Mouse (Mus musculus): ENCODE measurements around the gene Vmn1r151. TPM values are rescaled to one million over a fixed set of nuclear protein-coding genes. Genes with fewer than 3 reads are reported as not detected.

Vmn1r151 gene
- not detected for polyA plus RNA-seq (2017; shearing (Covaris generic))

DNA sequence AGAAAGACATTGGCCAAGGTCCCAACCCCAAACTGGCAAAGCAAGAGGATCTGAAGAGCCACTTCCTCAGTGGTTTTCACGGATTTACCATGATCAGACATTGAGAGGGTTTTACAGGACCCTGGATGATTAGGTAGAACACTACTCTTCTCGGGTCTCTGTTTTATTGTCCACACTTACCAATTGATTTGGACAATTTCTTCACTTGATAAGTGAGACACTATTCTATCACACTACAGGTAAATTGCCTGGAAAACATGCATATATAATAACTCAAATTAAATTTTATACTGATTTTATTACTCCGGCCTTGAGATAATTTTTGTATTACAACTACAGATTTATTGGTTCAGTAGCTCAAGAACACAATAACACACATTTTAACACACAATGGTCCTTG, at the start of gene Vmn1r151:
Vmn1r151 (minus strand) TSS at position 101 of the 400 bp plus-strand sequence.

DNA sequence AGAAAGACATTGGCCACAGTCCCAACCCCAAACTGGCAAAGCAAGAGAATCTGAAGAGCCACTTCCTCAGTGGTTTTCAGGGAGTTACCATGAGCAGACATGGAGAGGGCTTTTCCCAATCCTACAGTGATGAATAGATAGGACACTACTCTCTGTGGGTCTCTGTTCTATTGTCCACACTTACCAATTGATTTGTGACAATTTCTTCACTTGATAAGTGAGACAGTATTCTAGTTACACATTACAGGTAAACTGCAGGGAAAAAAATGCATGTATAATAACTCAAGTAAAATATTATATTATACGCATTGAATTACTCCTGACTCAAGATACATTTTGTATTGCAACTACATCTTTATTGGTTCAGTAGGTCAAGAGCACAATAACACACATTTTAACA, 35.3 kb upstream of the Vmn1r151 start, which contains the start of gene Gm8677:
Gm8677 (minus strand) TSS at position 101 of the 400 bp plus-strand sequence.

GRCm38 (mm10) chr7:22522667-22523066, 23.2 kb upstream of the Vmn1r151 start, which contains the start of gene Vmn1r152:
Gene Vmn1r152, plus strand, starts transcription at chr7:22522967.

GRCm38 (mm10) chr7:22463975-22464374, 35.5 kb downstream of the Vmn1r151 start, which contains the start of gene Gm10665:
Gene Gm10665, minus strand, starts transcription at chr7:22464075.

Other genes starting within 250 kb of the Vmn1r151 start
- gene Gm4187, start 170.0 kb downstream of the Vmn1r151 start, polyA plus RNA-seq (2017; shearing (Covaris generic)), result not detected
- not detected for gene Gm8660, start 128.6 kb downstream of the Vmn1r151 start, polyA plus RNA-seq (2017; shearing (Covaris generic))
- gene Vmn1r148, start 86.1 kb downstream of the Vmn1r151 start, polyA plus RNA-seq (2017; shearing (Covaris generic)), result not detected
- not detected for gene Vmn1r149, start 61.4 kb downstream of the Vmn1r151 start, polyA plus RNA-seq (2017; shearing (Covaris generic))
- not detected for gene Gm10665, start 35.6 kb downstream of the Vmn1r151 start, polyA plus RNA-seq (2017; shearing (Covaris generic))
- not detected for gene Vmn1r152, start 23.3 kb upstream of the Vmn1r151 start, polyA plus RNA-seq (2017; shearing (Covaris generic))
- not detected for gene Gm8677, start 35.2 kb upstream of the Vmn1r151 start, polyA plus RNA-seq (2017; shearing (Covaris generic))
- gene Gm4201, start 65.7 kb upstream of the Vmn1r151 start, polyA plus RNA-seq (2017; shearing (Covaris generic)), result not detected
- not detected for gene Gm4565, start 88.4 kb upstream of the Vmn1r151 start, polyA plus RNA-seq (2017; shearing (Covaris generic))
- not detected for gene Vmn1r155, start 158.3 kb upstream of the Vmn1r151 start, polyA plus RNA-seq (2017; shearing (Covaris generic))
- not detected for gene Gm8693, start 192.6 kb upstream of the Vmn1r151 start, polyA plus RNA-seq (2017; shearing (Covaris generic))
- not detected for gene Gm4567, start 220.0 kb upstream of the Vmn1r151 start, polyA plus RNA-seq (2017; shearing (Covaris generic))